Mouse (Mus musculus): ENCODE measurements around the gene Crlf3. TPM values are rescaled to one million over a fixed set of nuclear protein-coding genes. Genes with fewer than 3 reads are reported as not detected.
"Not testable (repeated sequence)": the region's sequence is repeated elsewhere in the genome, so short reads cannot be mapped to it uniquely, and the experiment has no call there.

Crlf3 gene
- polyA plus RNA-seq, 1 experiment from 2014 or later: 10.7 TPM

GRCm38 (mm10) chr11:80046856-80047255 lies 33.9 kb downstream of the Crlf3 start:
- DNase-seq (ENCODE audit: low spot score) (no peak), ATAC-seq (ENCODE audit: low FRiP score) (no peak)
- H3K4me1 ChIP-seq (replicated peaks; ENCODE audit: control insufficient read depth, insufficient read depth, low read length): no peaks in the 10 kb centered on the region
- H3K27me3 ChIP-seq (ENCODE audit: control insufficient read depth, insufficient read depth, low read length): no peaks in the 10 kb centered on the region
- no peaks in the 10 kb centered on the region for H3K9me3 ChIP-seq (ENCODE audit: control insufficient read depth, low read length)
- WGBS: 87% methylated on average over 7 of the region's 7 CpGs
- H3K9ac ChIP-seq: no peak overlapping the region
- no peak overlapping the region for H3K4me2 ChIP-seq (replicated peaks)
- H3K27ac ChIP-seq: no peak overlapping the region
- H3K36me3 ChIP-seq (replicated peaks; ENCODE audit: control insufficient read depth, insufficient read depth): peaks cover 10% of the 10 kb centered on the region; the same call in 1 of the 2 replicates
- no peak overlapping the region for H3K4me3 ChIP-seq (replicated peaks; ENCODE audit: low read length)

DNA sequence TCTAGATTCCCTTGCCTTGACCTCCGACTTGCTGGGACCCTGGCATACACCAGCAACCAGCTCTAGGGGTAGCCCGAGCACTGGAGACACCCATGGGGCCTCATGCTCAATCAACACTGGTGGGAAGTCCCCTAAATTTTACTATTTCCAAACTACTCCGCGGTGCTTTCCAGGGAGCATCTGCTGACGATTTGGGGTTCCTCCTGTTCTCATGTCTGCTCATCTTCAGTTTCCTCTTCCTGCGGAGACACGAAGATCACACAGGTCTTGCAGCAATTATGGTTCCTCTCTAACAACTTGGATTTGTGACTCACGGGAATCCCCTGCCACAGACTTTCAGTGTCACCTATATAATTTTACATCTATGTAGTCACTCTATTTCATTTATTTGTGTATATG lies 37.4 kb downstream of the Crlf3 start:
- H3K4me1 ChIP-seq (replicated peaks; ENCODE audit: control insufficient read depth, insufficient read depth, low read length): no peaks in the 10 kb centered on the region
- H3K36me3 ChIP-seq (replicated peaks; ENCODE audit: control insufficient read depth, insufficient read depth): peaks cover 5% of the 10 kb centered on the region; the same call in 1 of the 2 replicates
- no peak for ATAC-seq (ENCODE audit: low FRiP score)
- H3K4me3 ChIP-seq (replicated peaks; ENCODE audit: low read length): no peak overlapping the region
- H3K4me2 ChIP-seq (replicated peaks): no peak overlapping the region
- H3K9ac ChIP-seq: no peak overlapping the region
- H3K27ac ChIP-seq: no peak overlapping the region
- H3K9me3 ChIP-seq (ENCODE audit: control insufficient read depth, low read length): no peaks in the 10 kb centered on the region
- 87% methylated on average over 8 of the region's 8 CpGs for WGBS
- no peaks in the 10 kb centered on the region for H3K27me3 ChIP-seq (ENCODE audit: control insufficient read depth, insufficient read depth, low read length)
- DNase-seq (ENCODE audit: low spot score): no peak

DNA sequence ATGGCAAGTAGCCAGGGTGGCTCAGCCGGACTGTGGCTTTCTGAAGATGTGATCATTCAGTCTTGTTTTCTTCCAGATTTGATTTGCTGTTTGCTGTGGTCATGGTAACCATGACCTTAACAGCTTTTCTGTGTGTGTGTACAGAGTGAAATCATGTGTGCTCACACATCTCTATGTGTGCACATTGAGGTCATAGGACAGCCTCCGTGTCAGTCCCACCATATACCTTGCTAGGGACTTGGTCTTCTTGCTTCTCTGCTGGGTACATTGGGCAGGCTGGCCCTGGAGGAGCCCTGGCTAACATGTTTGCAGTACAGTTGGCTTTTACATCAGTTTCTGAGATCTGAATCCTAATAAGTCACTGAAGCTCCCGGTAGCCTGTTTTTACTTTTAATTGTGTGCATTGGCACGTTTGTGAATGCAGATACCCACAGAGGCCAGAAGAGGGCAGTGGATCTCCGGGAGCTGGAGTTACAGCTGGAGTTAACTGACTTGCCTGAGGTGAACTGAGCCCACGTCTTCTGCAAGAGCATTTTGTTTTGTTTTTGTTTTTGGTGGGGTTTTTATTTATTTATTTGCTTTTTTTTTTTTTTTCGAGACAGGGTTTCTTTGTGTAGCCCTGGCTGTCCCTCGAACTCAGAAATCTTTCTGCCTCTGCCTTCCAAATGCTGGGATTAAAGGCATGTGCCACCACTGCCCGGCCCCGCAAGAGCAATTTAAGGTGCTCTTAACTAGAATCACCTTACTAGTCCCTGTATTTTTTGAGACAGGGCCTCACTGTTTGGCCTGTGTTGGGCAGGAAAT lies 38.0 kb downstream of the Crlf3 start:
- Histone ChIP-seq H3K9me3 (ENCODE audit: control insufficient read depth, low read length) (no peaks in the 10 kb centered on the region), H3K4me3 (replicated peaks; ENCODE audit: low read length) (no peak overlapping the region), H3K36me3 (replicated peaks; ENCODE audit: control insufficient read depth, insufficient read depth) (no peaks in the 10 kb centered on the region), H3K27me3 (ENCODE audit: control insufficient read depth, insufficient read depth, low read length) (no peaks in the 10 kb centered on the region), H3K4me1 (replicated peaks; ENCODE audit: control insufficient read depth, insufficient read depth, low read length) (no peaks in the 10 kb centered on the region), H3K27ac (no peak overlapping the region), H3K9ac (no peak overlapping the region), H3K4me2 (replicated peaks) (no peak overlapping the region)
- ATAC-seq (ENCODE audit: low FRiP score): no peak
- 56% methylated on average over 10 of the region's 10 CpGs for WGBS
- DNase-seq (ENCODE audit: low spot score): no peak

GRCm38 (mm10) chr11:80037495-80037894 lies 43.3 kb downstream of the Crlf3 start:
- 78% methylated on average over 8 of the region's 8 CpGs for WGBS
- ATAC-seq (ENCODE audit: low FRiP score): no peak

GRCm38 (mm10) chr11:80021306-80021705 lies 59.5 kb downstream of the Crlf3 start:
- Histone ChIP-seq H3K9me3 (ENCODE audit: control insufficient read depth, low read length) (no peaks in the 10 kb centered on the region), H3K9ac (no peak overlapping the region), H3K4me1 (replicated peaks; ENCODE audit: control insufficient read depth, insufficient read depth, low read length) (no peaks in the 10 kb centered on the region), H3K27me3 (ENCODE audit: control insufficient read depth, insufficient read depth, low read length) (no peaks in the 10 kb centered on the region), H3K4me3 (replicated peaks; ENCODE audit: low read length) (no peak overlapping the region), H3K4me2 (replicated peaks) (no peak overlapping the region), H3K36me3 (replicated peaks; ENCODE audit: control insufficient read depth, insufficient read depth) (peaks cover 88% of the 10 kb centered on the region), H3K27ac (no peak overlapping the region)
- no peak for DNase-seq (ENCODE audit: low spot score)
- no peak for ATAC-seq (ENCODE audit: low FRiP score)
- 89% methylated on average over 4 of the region's 4 CpGs for WGBS

More at GRCm38 (mm10) chr11:80037495-80037894, 43.3 kb downstream of the Crlf3 start:
- H3K9me3 ChIP-seq (ENCODE audit: control insufficient read depth, low read length): no peaks in the 10 kb centered on the region
- no peak overlapping the region for H3K4me2 ChIP-seq (replicated peaks)
- H3K27ac ChIP-seq: no peak overlapping the region
- peaks cover 24% of the 10 kb centered on the region for H3K36me3 ChIP-seq (replicated peaks; ENCODE audit: control insufficient read depth, insufficient read depth)
- no peak overlapping the region for H3K4me3 ChIP-seq (replicated peaks; ENCODE audit: low read length)
- DNase-seq (ENCODE audit: low spot score): no peak
- no peak overlapping the region for H3K9ac ChIP-seq
- no peaks in the 10 kb centered on the region for H3K27me3 ChIP-seq (ENCODE audit: control insufficient read depth, insufficient read depth, low read length)
- H3K4me1 ChIP-seq (replicated peaks; ENCODE audit: control insufficient read depth, insufficient read depth, low read length): no peaks in the 10 kb centered on the region

GRCm38 (mm10) chr11:80019792-80020191 lies 61.0 kb downstream of the Crlf3 start:
- Histone ChIP-seq H3K4me2 (replicated peaks) (no peak overlapping the region), H3K4me3 (replicated peaks; ENCODE audit: low read length) (no peak overlapping the region), H3K36me3 (replicated peaks; ENCODE audit: control insufficient read depth, insufficient read depth) (peaks cover 87% of the 10 kb centered on the region), H3K9ac (no peak overlapping the region), H3K27ac (no peak overlapping the region), H3K9me3 (ENCODE audit: control insufficient read depth, low read length) (no peaks in the 10 kb centered on the region), H3K27me3 (ENCODE audit: control insufficient read depth, insufficient read depth, low read length) (no peaks in the 10 kb centered on the region), H3K4me1 (replicated peaks; ENCODE audit: control insufficient read depth, insufficient read depth, low read length) (no peaks in the 10 kb centered on the region)
- DNase-seq (ENCODE audit: low spot score) (no peak), ATAC-seq (ENCODE audit: low FRiP score) (no peak)
- 94% methylated on average over 1 of the region's 1 CpGs for WGBS

DNA sequence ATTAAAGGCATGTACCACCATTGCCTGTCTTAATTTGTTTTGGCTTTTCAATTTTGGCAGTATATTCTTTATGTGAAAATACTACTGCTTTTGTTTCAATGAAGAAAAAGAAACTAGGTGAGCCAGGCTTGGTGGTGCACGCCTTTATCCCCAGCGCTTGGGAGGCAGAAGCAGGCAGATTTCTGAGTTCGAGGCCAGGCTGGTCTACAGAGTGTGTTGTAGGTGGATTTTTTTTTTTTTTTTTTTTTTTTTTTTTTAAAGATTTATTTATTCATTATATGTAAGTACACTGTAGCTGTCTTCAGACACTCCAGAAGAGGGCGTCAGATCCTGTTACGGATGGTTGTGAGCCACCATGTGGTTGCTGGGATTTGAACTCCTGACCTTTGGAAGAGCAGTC lies 64.3 kb downstream of the Crlf3 start:
- H3K4me2 ChIP-seq (replicated peaks); H3K9ac ChIP-seq; DNase-seq (ENCODE audit: low spot score); H3K4me3 ChIP-seq (replicated peaks; ENCODE audit: low read length); H3K27me3 ChIP-seq (ENCODE audit: control insufficient read depth, insufficient read depth, low read length); H3K27ac ChIP-seq; H3K4me1 ChIP-seq (replicated peaks; ENCODE audit: control insufficient read depth, insufficient read depth, low read length); H3K9me3 ChIP-seq (ENCODE audit: control insufficient read depth, low read length); ATAC-seq (ENCODE audit: low FRiP score): not testable (repeated sequence)
- WGBS: 100% methylated on average over 3 of the region's 5 CpGs
- peaks cover 87% of the 10 kb centered on the region for H3K36me3 ChIP-seq (replicated peaks; ENCODE audit: control insufficient read depth, insufficient read depth)

Other genes with a start within 250 kb of the Crlf3 start
- gene Utp6, start 118.6 kb downstream of the Crlf3 start, polyA plus RNA-seq (2014; fragmentation: Nextera tagmentation; extraction: Ambion mirVana): 45.2 and 50.1 TPM in 2 replicates
- gene Suz12, start 87.9 kb downstream of the Crlf3 start, polyA plus RNA-seq (2014; fragmentation: Nextera tagmentation; extraction: Ambion mirVana): 15.3 and 17.2 TPM in 2 replicates
- gene Atad5, start 8.4 kb upstream of the Crlf3 start, polyA plus RNA-seq (2014; fragmentation: Nextera tagmentation; extraction: Ambion mirVana): 5.0 and 5.4 TPM in 2 replicates
- 19.9 and 24.3 TPM in 2 replicates for gene Tefm, start 61.2 kb upstream of the Crlf3 start, polyA plus RNA-seq (2014; fragmentation: Nextera tagmentation; extraction: Ambion mirVana)
- 3.4 and 3.6 TPM in 2 replicates for gene Adap2, start 73.1 kb upstream of the Crlf3 start, polyA plus RNA-seq (2014; fragmentation: Nextera tagmentation; extraction: Ambion mirVana)
- 3.4 and 3.7 TPM in 2 replicates for gene Rnf135, start 102.9 kb upstream of the Crlf3 start, polyA plus RNA-seq (2014; fragmentation: Nextera tagmentation; extraction: Ambion mirVana)
- gene Rhot1, start 128.0 kb upstream of the Crlf3 start, polyA plus RNA-seq (2014; fragmentation: Nextera tagmentation; extraction: Ambion mirVana): 79.0 and 90.3 TPM in 2 replicates
- 4.6 and 5.4 TPM in 2 replicates for gene Rhbdl3, start 219.9 kb upstream of the Crlf3 start, polyA plus RNA-seq (2014; fragmentation: Nextera tagmentation; extraction: Ambion mirVana)

All from hindbrain, embryonic 14.5 days (tissue).